Mouse (Mus musculus): ENCODE measurements around the gene Mast1. TPM values are rescaled to one million over a fixed set of nuclear protein-coding genes. Genes with fewer than 3 reads are reported as not detected.

Gene Mast1
- total RNA-seq, 2 experiments from 2014 or later = 2.1 to 3.1 TPM

DNA sequence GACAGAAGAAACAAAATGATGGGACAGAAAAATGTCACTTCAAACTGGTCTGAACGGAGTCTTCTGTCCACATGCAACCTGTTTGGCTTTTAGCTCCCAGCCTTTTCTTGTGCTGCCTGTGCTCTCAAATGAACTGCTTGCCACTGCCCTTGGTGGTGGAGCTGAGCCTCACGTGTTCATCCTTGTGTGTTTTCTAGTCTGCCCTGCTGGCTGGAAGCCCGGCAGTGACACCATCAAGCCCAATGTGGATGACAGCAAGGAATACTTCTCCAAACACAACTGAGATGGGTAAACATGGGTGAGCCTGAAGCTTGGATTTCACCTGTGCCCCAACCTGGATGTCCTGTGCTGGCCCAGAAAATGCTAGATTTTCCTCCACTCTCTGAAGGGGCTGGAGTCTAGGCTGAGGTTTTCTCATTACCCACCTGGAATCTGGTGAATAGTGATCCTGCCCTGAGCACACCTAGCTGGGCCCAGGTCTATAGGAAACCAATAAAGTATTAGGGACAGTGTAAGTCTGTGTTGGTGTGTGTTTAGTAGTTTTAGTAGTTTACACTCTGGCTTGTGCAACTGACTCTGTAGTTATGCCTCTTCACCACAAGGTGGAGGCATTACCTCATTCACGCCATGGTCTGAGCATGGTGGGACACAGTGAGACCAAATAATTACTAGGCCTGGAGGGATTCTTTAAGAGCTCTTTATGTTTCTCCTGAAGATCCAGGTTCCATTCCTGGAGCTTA, 36.8 kb upstream of the Mast1 start:
- peak; percentile 45 to 69 for DNase-seq (ENCODE audit: low spot score in 2 of 2)

DNA sequence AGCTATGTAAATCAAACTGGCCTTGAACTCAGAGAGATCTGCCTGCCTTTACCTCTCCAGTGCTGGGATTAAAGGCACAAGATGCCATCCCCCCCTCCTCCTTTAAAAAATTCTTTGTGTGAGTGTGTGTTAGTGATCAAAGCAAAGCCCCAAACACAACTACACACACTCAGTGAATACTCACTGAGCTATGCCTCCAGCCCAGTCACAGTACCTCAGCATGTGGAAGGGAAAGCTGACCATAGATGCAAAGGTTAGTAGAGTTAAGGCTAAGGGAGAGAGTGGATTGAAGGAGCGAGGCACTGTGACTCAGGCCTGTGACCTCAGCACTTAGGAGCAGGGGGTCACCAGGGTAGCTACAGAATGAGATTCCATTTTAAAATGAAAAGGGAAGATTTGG, 35.9 kb upstream of the Mast1 start:
- DNase-seq (ENCODE audit: low spot score in 2 of 2) = no peak

DNA sequence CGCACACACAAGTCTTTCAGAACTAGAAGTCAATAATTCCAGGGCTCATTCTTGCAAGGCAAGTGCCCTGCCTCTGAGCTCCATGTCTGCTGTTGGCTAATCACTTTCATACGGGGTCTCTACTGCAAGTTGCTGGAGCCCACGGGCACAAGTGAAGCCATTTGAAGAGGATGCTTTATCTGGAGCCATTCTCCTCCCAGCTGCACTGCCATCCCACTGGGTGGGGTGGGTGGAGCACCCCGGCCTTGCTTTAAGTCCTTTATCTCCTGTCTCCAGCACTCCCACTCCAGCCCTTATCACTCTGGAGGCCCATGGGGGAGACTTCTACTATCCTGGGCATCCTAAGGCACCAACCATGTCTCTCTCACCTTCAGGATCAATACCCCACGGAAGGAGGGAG, 33.8 kb upstream of the Mast1 start:
- DNase-seq (ENCODE audit: low spot score in 2 of 2) = no peak

DNA sequence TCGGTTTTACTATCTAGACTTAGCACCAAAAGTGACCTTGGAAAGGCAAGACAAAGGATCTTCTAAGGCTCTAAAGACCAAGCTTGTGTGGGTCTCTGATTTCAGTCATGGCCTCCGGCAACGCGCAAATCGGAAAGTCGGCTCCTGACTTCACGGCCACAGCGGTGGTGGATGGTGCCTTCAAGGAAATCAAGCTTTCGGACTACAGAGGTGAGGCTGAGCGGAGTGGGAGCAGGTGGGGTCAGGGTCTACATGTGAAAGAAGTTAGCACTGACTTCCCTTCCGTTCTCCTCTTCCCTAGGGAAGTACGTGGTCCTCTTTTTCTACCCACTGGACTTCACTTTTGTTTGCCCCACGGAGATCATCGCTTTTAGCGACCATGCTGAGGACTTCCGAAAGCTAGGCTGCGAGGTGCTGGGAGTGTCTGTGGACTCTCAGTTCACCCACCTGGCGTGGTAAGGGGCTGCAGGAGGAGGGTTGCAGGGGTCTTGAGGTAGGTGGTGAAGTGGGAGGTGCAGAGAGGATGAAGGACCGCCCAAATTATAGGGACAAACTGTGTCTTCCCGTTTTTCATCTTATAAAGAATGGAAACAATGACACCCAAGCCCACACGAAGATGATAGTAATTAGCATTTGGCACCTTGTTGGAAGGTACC, 33.1 kb upstream of the Mast1 start:
- no peak for DNase-seq (ENCODE audit: low spot score in 2 of 2)

DNA sequence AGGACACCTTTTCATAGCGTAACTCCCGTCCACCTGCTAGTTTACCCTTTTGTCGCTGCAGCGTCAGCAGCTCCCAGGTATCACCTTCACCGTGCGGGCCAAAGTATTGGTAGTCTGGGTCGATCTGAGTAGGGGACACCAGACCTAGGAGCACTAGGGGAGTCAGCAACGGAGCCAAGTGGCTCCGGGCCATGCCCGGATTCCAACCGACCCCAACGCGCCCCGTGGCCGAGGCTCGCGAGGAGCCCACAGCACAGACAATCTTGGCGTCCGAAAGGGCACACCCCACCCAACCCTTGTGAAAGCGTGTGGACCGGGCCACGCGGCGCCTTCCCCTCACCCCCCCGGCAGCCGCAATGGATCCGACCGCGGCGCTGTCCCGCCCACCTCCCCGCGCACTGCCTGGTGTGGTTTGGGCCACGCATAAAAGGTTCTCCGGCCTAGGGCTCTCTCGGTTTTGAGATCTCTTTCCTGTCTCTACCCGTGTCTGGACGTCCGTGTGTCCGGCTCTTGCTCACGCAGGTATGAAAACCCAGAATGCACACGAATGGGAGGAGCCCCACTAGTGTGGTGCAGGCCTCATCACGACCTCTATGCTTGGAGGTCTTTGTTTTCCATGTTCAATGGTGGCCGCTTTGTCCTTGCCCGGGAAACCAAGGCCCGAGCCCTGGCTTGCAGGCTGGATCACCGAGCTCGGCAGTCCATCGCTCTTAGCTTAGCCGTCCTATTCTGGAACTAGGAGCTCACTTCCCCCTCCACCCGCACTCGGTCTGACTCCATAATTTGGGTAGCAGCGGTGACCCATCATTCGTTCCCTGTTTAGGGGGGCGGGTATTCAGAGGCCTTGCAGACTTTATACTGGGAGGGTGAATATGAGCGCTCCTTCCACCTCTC, 32.3 kb upstream of the Mast1 start, which contains the start of the genes Gm49661, Prdx2 and Rnaseh2a:
TSS of gene Gm49661 (minus strand) at position 193 of the 894 bp plus-strand sequence.
TSS of gene Prdx2 (plus strand) at position 347 of the 894 bp plus-strand sequence.
TSS of gene Rnaseh2a (minus strand) at position 527 of the 894 bp plus-strand sequence.
- DNase-seq (ENCODE audit: low spot score in 2 of 2) = peak; percentile 74

DNA sequence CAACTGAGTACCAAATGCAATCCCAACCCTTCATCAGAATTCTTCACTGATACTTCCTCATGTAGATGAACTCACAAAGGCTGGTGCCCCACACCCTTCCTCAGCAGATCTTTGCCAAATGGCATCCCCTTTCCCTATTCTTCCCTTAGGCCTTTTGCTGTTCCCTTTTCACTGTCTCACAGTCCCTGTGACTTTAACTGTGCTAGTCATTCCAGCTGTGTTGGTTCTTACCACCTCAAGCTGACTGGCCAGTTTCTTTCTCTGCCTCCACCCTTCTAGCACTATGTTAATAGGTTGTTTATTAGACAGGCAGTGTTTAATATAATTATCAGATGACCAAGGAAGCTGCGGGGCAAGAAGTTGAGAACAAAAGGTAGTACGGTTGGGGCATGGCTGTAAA, 31.5 kb upstream of the Mast1 start:
- DNase-seq (ENCODE audit: low spot score in 2 of 2) = peak in 1 of 2 experiments; percentile 5

DNA sequence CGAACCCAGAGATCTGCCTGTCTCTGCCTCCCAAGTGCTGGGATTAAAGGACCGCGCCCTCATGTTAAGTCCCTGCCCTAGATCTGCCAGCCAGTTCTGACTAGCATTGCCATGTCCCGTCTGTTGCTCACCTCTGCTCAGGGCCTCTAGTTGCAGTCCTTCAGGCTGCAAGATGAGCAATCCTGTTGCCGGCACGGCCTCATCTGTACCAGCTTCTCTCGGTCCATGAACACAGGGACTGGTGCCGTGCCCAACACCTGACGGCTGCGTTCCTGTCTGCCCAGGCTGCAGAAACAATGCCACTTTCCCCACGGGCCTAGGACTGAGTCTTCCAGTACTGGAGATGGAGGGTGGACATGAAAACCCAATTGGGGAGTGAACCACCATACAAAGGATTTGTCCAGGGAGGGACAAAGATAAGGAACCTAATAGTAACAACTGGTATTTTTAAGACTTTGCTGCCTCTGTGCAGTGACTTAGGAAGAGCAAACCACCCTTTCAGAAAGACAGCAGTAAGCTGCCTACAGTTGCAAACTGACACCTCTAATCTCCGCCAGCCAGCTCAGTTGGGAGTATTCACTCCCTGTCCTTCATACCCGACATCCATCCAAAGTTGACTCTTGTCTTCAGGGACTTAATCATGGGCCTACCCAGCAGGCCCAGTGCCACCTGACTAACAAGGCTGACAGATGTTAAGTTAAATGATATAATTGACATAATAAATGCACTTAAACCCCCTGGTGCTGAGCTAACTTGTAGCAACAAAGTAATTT, 30.6 kb upstream of the Mast1 start:
- DNase-seq (ENCODE audit: low spot score in 2 of 2) = peak in 1 of 2 experiments; percentile 23

DNA sequence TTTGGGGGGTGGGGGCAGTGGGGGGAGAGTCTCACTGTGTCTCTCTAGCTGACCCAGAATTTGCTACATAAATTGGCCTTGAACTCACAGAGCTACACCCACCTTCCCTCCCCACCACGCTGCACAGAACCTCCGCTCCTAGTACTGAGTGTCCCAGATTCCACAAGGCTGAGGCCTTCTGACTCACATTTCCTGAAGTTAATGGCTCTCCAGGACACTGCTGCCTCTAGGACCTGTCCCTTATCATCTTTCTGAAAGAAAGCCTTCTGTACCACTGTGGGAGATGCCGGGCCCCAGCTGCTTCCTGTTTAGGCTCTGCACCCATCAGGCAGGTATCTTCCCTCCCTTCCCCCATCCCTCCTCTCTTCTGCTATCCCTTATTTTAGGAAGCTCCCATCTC, 29.4 kb upstream of the Mast1 start:
- peak in 1 of 2 experiments; percentile 31 for DNase-seq (ENCODE audit: low spot score in 2 of 2)

DNA sequence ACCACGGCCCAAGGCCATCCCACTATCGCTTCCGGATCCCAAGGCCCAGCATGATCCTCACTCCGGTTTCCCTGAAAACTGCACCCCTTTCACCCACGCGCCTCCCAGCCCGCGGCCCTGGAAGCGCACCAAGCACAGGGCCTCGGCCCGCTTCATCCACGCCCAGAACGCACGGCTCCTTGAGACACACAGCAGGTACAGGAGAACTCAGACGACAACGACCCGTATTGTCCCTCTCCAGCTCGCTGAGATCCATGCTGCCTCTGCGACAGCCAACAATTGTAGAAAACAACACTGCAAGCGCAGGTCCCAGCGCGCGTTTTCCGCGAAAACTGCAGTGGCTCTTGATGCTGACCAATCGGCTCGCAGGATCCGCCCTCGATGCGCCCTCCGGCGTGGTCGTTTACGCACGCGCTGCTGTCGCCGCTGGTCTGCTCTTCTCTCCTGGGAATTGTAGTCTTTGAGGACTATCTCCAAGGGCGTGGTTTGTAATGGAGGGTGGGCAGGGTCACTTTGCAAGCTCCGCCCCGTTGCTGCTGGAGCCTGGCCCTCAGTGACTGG, 28.7 kb upstream of the Mast1 start:
- DNase-seq (ENCODE audit: low spot score in 2 of 2) = peak; percentile 80 to 84

DNA sequence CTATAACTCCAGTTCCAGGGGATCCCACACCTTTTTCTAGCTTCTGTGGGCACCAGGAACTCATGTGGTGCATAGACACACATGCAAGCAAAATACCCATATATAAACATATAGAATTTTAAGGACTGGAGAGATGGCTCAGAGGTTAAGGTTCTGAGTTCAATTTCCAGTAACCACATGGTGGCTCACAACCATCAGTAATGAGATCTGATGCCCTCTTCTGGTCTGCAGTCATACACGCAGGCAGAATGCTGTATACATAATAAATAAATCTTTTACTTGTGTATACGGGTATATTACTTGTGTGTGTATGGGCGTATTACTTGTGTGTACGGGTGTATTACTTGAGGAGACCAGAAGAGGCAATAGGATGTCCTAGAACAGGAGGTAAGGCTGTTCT, 26.8 kb upstream of the Mast1 start:
- DNase-seq (ENCODE audit: low spot score in 2 of 2) = no peak

DNA sequence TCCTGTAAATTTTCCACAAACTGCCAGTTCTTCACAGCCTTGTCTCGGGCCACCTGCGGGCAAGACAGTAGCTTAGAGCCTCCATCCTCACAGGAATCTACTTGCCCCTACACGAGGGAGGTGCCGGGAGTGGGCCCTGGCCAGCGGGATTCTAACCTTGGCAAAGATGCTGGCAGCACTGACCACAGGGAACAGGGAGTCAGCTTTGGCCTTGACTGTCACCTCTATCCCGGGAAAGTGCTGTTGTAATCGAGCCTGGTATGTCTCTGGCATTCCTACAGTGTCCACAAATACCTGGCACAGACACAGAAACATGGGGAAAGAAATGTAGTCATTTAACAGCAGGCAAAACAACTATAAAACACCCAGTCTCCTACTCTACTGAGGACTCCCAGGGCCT, 22.7 kb upstream of the Mast1 start:
- DNase-seq (ENCODE audit: low spot score in 2 of 2) = no peak

DNA sequence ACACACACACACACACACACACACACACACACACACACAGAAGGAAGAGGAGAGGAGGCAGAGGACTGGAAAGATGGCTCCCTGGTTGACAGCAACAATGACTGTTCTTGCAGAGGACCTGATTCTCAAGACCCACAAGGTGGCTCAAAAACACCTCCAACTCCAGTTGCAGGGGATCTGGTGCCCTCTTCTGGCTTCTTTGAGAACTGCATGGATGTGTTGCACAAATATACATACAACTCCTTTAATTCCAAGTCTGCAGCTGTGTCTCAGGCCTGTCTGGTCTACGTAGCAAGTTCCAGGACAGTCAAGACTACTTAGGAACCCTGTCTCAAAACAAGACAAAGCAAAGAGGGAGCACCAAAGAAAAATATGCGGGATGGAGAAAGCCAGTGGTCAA, 19.6 kb upstream of the Mast1 start:
- peak in 1 of 2 experiments; percentile 62 for DNase-seq (ENCODE audit: low spot score in 2 of 2)

DNA sequence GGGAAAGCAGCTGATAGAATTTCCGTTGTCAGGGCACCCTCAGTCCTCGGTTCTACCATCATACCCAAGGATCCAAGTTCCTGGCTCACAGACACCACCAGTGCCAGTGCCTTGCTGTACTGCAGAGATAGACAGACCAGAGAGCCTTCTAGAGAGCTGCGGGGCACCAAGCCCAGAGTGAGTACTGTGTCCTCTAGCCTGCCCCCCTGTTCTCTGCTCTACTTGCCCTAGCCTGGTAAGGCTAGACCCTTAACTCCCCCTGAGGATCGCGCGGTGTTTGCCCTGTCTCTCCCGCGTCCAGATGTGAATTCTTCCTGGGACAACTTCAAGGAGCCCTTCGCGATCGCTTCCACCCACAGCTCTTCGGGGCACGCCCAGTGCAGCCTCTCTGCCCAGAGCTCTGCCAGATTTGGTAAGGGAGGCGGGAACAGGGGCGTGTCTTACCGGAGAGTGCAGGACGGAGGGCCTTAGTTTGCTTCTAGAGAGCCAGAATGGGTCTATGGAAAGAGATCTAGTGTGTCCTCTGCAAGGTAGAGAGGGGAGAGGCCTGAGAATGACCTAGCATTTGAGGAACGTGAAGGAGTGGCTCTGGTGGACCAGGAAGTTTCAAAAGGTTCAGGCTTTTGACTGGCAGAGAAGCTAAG, 15.6 kb upstream of the Mast1 start:
- DNase-seq (ENCODE audit: low spot score in 2 of 2) = peak in 1 of 2 experiments; percentile 56

DNA sequence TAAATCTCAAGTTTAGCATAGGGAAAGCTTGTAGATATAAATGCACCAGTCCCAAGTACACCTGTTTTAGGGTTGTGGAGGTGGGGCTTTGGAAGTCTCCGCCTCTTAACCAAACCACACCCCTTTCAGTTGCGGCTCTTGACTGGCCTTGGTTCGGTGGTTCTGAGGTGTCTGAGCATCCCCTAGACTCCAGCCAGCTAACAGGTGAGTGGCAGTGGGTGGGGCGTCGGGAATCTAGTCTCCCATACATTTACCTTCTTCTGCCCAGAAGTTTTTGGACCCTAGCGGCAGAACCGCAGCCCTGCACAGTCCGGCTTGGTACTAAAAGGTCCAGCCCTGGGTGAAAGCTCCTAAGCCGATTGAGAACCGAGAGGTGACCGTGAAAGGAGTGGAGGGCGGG, 12.6 kb upstream of the Mast1 start:
- DNase-seq (ENCODE audit: low spot score in 2 of 2) = no peak

DNA sequence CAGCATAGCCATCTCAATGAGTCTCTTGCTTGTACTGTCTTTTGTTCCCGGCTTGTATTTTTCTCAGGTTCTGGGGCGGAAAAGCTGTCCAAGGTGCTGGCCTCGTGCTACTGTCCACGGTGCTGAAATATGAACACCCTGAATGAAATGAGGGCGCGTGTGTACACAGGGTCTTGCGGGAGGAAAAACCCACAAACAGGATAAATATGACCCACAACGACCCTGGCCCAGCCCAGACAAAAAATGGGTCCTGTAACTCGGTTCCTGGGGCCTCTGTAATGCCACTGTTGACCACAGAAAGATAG, 10.0 kb upstream of the Mast1 start:
- peak; percentile 39 to 57 for DNase-seq (ENCODE audit: low spot score in 2 of 2)

DNA sequence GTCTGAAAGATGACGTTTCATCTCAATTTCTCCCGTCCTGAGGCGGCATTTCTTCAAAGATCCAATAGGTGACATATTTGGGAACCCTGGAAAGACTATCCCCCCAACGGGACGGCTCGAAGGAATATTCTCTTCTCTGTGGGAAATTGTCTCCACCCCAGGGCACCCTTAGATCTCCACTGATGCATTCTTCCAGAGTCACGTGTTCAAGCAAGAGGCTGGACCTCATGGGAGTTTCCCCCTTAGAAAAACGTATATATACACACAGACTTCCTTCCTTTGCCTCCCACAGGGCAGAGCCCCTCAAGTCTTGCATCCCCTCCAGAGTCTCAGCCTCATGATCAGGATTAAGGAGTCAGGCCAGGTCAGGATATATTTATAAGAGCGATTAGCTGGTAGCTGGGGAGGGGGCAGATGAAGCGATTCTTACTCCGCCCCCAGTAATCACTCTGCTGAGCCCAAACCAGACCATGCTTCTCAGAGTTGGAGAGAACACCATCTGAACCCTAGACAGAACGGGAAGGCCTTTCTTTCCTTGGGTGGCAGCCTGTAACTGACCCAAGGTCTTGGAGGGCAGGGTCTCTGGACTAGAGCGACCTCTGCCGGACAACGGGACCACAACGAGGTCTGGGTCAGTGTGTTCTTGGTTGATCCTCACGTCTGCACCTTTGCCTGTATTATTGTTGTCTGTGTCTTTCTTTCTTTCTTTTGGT, 9.5 kb upstream of the Mast1 start, which contains the start of gene Rtbdn:
TSS of gene Rtbdn (plus strand) at position 464 of the 713 bp plus-strand sequence.
- DNase-seq (ENCODE audit: low spot score in 2 of 2) = no peak

DNA sequence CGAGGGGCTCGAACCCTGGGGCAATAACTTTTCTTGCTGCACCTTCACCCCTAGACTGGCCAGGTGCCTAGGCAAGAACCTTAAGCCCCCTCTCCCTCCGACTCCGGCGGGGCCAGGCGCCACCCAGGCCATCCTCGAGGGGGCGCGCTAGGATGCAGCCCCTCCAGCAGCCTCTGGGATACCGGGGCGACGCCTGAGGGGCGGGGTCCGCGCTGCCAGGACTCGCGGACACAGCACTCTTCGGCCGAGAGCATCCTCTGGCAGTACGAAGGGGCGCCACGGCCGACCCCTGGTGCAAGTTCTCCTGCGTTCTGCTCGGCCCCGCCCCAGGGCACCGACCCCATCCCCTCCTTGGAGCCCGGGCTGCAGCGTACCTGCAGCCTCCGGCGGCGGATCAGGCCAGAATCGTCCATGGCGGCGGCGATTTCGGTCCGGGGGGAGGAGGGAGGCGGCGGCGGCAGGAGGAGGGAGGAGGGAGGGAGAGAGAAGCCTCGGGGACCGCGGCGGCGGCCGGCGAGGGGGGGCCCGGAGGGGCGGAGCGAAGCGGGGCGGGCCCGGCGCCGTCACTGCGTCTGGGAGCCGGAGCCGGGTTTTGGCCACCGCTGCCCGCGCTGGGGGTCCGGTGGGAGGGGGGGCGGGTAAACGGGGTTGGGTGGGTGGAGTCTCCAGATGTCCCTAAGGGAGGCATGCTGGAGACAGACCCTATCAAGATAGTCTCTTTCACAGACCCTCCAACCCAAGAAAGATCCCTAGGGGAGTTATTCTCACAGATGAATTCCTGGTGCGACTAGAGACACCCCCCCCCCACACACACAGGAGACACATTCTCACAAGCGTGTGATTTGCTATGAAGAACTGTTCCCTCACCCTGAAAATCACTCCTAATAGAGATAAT, 8.7 kb upstream of the Mast1 start:
- peak in 1 of 2 experiments; percentile 32 for DNase-seq (ENCODE audit: low spot score in 2 of 2)

DNA sequence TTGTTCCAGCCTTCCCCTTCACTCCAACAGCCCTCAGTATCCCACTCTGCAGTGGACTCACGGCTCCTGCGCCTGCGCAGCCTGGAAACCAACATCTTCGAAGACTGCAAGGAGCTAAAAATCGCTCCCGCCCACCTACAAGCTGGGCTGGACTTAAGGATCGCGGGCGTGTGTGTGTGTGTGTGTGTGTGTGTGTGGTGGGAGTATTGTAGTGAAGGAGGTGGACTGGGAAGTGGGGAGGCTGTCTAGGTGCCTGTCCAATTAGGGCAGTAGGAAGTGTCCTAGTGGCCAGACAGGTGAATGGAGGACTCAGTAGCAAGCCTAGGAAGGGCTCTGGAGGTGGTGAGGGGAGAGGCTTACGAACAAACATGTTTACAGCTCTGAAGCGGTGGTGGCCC, 8.1 kb upstream of the Mast1 start:
- DNase-seq (ENCODE audit: low spot score in 2 of 2) = no peak
